Mouse (Mus musculus) ES-CJ7 (cell line): Measurements from ENCODE around the gene Taar6.
A peak's percentile ranks its signal among the peaks of the same experiment; 100 is the strongest.

Experiments used
- DNase-seq: peaks from one replicate; pipeline ENCODE4 v3.0.0; 2011; ENCODE audit warnings: low read depth, low spot score

The Taar6 gene

GRCm38 (mm10) chr10:23937613-23938012 lies 47.8 kb downstream of the Taar6 start:
- peak; percentile 43 for DNase-seq
